Mouse (Mus musculus) heart, postnatal 14 days (tissue): ENCODE measurements at regions not wholly inside any gene's neighbourhood (a gene's known extent, or its start where the extent isn't known, plus 50 kb on each side); places are given as distances from the start of the nearest gene placed in this dataset.
"Not testable (repeated sequence)": the region's sequence is repeated elsewhere in the genome, so short reads cannot be mapped to it uniquely, and the experiment has no call there.

ENCODE experiments used
- DNase-seq, 2 experiments: peaks; one replicate each; pipeline ENCODE4 v3.0.0; 2021 to 2022
- intact Hi-C: fragments of 180-260 bp; cut with DNase I; formaldehyde crosslinking; loops from one replicate; pipeline ENCODE4 v1.15.1; 2025

- no peak for DNase-seq
- intact Hi-C loops: no loop called here
Measured at GRCm38 (mm10) chr13:50092537-50092936, 157.6 kb downstream of the Gm906 start.

DNA sequence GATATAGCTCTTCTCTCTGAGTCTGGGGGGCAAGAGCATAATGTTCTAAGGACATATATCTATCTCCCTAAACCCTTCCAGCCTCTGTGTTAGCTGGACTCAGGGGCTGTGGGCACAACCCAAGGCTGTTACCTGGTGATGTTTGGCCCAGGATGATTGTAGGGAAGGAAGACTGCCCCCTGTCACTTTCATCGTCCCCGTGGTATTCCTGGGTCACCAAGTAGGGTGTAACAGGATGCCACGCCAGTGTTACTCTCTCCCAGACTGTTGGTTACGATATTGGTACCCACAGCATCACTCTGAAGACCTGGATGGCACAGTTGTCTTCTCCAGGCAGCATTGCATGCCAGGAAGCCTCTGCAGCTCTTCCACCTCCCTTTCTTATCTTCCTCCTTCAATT lies 185.3 kb downstream of the Gm906 start:
- intact Hi-C loops: no loop called here

GRCm38 (mm10) chr13:50064365-50064764 lies 185.7 kb downstream of the Gm906 start:
- DNase-seq, intact Hi-C loops: not testable (repeated sequence)

More for the DNA sequence above, 185.3 kb downstream of the Gm906 start:
- DNase-seq: no peak

GRCm38 (mm10) chr13:50059676-50060075 lies 190.4 kb downstream of the Gm906 start:
- intact Hi-C loops, DNase-seq: not testable (repeated sequence)

- DNase-seq, intact Hi-C loops: not testable (repeated sequence)
Measured at GRCm38 (mm10) chr13:50059054-50059453, 191.1 kb downstream of the Gm906 start.

DNA sequence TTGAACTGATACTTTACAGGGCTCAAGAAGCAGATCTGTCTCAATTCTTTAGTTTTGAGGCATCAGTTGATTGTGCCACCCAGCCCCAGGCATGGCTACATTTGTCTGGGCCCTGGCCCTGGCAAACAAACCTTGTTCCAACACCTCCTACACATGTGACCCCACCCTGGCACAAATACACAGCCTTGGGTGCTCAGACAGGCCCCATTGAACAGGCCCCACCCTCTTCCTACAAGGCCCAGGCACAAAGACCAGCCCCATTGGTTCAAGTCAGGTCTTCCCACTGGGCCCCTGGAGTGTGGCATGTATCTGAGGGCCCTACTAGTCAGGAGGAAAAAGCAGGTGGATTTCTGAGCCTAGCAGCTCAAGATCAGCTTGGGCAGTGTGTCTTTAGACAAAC lies 198.4 kb downstream of the Gm906 start:
- DNase-seq, intact Hi-C loops: not testable (repeated sequence)

DNA sequence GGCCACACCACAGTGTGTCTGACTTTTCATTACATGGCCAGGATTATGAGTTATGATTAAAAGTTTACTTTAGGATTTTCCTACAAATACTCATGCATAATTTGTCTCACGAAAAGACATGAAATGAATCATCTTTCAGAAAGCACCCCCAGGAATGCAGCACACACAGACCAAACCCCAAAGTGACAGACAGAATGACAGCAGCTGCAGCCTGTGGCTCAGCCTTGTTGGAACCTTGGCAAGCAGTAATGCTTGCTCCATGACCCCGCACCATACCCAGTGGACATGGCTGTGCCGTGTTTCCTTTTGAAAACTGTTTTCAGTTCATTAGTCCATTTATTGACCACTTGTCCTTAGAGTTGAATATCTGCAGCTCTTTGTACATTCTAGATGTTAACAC lies 199.0 kb downstream of the Gm906 start:
- DNase-seq, intact Hi-C loops: not testable (repeated sequence)

DNA sequence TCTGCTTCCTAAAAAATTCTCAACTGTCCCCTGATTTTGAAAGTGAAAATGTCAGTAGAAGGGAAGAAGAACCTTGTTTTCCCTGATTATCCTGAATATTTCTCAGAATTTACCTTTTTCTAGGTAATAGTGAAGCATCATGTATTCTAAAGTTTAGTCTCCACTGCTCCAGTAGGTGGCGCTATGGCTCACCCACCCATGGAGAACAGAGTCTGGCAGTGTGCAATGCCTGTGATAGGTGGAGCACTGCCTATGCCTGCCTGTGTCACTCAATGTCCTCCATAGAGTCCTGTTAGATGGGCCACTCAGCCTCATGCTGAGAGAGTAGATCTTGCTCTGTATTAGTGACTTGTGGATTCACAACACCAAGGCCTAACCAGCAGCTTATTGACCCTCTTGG lies 218.4 kb downstream of the Gm906 start:
- intact Hi-C loops: no loop called here
- DNase-seq: peak in 1 of 2 experiments; percentile 7

DNA sequence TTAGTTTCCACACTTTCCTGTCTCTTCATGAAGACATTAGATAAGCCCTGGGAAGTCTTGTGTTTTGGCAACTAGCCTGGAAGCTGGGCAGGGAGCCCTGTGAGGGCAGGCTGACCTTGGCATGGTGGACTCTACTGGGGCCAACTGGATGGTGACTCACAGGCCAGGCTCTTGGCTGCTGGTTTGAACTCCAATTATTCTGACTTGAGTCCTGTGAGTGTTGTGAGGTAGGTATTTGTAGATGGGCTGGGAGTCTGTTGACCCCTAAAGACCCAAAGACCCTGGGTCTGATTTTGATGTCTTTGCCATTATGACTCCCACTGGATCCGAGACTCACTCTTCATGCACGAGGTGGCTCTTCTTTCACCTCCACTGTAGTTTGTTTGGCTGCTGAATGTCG lies 208.9 kb upstream of the Gm30302 start:
- intact Hi-C loops, DNase-seq: not testable (repeated sequence)

DNA sequence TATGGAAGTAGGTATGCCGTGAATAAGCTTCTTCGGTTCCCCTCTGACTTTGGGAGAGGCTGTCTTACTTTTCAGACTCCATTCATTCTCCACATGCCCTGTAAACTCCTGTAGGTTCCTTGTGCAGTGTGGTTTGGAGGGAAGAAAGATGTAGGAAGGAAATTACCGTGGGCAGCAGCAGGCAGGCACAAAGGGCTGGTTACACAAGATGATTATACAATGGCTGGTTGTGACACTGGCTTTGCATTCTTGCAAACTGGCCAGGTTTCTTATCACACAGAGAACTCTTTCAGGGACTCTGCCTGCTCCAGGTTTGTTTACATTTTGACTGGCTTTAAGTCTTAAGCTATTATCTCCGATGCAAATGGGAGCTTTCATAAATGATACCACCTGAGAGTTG lies 167.3 kb upstream of the Gm30302 start:
- DNase-seq, intact Hi-C loops: not testable (repeated sequence)

DNA sequence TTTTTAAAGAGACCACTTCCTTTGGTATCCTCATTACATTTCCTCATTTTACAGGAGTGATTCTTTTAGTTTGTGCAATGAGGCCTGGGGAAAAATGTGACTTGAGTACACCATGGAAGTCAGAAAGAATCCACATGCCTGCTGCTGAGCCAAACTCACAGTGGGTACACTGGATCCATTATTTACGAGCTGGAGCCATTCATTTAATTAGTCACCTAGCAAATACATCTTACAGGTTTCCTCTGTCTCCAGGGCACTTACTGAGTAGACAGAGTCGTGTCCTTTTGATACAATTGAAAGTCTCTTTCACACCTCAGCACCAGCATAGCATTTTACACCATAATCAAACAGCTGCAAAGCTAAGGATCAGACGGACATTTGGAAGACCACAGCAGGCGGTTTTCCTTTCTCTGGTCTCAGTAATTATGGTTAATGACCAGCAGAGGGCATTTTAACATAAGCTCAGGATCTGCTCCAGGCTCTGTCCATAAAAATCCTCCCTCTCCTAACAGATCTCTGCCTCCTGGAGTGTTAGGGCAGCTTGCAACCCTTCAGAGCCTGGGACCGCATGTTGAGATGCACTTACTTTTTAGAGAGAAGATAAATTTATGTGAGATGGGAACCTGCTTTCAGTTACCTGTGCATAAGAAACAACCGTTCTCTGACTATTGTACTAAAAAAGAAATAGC lies 159.3 kb upstream of the Gm30302 start:
- peak in 1 of 2 experiments; percentile 5 for DNase-seq

DNA sequence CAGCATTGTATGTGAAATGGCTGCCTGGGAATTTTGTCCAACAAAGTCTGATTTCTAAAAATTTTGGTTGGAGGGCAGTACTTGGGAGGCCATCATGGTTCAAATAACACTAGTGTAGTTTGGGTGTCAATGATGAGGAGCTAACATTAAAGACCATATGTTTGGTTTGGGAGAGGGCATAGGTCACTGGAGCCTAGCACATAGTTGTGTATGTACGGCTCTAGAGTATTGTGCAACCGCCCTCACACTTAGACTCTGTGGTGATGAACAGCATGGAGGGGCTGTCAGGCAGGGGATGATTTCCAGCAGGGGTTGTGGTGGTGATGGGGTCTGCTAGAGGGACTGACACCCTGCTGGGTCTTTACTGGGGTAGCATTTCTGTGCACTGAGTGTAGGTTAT lies 117.0 kb upstream of the Gm30302 start:
- no peak for DNase-seq
- intact Hi-C loops: no loop called here

More for the DNA sequence above, 159.3 kb upstream of the Gm30302 start:
- intact Hi-C loops: not testable (repeated sequence)
